Mouse (Mus musculus) CH12.LX (cell line): Measurements from ENCODE around the gene Mapk13.

Experiments
- POLR2A ChIP-seq: IDR thresholded peaks from 2 replicates; pipeline ENCODE4 v1.6.1; 2011; ENCODE audit warnings: low read depth, mild to moderate bottlenecking, improper control_type of control experiment, low read length
- TCF12 ChIP-seq: IDR thresholded peaks from 2 replicates; pipeline ENCODE4 v1.6.1; 2014; ENCODE audit warnings: low read depth, mild to moderate bottlenecking, inconsistent platforms, low read length, improper control_type of control experiment
- USF1 ChIP-seq: IDR thresholded peaks from 2 replicates; pipeline ENCODE4 v1.6.1; 2014; ENCODE audit warnings: low read depth, mild to moderate bottlenecking, inconsistent platforms, low read length, improper control_type of control experiment

DNA sequence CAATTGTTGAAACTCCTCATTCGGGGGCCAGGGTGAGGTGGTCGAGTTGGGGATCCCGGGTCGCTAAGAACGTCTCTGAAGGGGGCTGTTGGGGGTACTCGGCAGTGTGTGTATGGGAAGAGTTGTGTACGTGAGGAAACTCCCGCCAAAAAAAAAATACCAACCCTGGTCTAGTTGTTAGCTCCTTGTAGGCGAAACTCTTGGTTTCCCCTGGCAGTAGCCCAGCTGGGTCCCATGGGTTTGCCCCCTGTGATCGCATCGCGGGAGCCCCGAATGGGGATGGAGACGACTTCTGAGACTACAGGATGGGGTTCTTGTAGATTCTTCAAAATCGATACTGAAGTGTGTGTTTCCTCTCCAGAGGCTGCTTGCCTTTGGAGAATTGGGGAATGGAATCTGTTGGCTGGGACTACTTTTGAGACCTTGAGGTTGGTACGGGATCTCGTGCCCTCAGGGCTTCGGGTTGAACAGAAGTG lies 32.9 kb downstream of the Mapk13 start:
- TF ChIP-seq POLR2A (no peak), TCF12 (no peak), USF1 (no peak)
